Mouse (Mus musculus) embryo, embryonic 9.5 days (tissue): ENCODE measurements at regions not wholly inside any gene's neighbourhood (a gene's known extent, or its start where the extent isn't known, plus 50 kb on each side); places are given as distances from the start of the nearest gene placed in this dataset.

Source experiments
- DNase-seq: peaks from one replicate; pipeline ENCODE4 v3.0.0-alpha.2; 2017; ENCODE audit errors: extremely low spot score

DNA sequence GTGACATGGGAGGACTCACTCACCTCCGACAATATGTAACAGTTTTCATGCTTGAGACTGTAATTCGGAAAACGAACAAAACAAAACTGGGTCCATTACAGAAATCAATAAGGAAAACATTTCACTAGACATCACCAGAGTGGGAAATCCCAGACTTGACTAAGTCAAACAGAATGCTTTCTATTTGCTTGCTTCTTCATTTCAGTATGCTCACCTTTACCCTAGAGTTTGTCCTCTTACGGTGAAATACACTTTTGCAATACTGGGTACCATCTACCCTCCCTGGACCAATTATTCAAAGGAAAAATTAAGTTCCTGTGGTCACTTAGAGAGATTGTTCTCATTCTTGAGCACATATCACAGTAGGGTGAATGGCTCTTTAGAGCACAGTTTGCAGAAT lies 613.4 kb upstream of the 4930412O13Rik start:
- DNase-seq: no peak

- no peak for DNase-seq
Measured at GRCm38 (mm10) chr2:9283441-9283840, 597.6 kb upstream of the 4930412O13Rik start.

DNA sequence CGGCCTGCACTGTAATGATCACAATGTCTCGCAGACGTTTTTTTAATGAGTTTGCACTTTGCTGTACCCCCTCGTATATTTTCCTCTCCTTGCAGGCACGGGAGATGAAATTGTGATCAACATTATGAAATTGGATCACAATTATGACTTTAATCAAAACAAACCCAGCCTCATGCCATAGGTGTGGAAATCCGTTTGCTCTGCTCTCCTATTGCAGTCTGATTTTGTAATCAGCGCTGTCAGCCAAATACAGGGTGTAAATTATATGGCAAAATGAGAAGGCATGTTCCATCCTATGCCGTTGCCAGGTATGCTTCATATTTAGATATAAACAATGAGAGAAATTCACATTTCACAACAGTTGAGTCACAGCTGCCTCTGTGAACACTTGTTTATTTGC lies 595.3 kb upstream of the 4930412O13Rik start:
- DNase-seq: no peak

DNA sequence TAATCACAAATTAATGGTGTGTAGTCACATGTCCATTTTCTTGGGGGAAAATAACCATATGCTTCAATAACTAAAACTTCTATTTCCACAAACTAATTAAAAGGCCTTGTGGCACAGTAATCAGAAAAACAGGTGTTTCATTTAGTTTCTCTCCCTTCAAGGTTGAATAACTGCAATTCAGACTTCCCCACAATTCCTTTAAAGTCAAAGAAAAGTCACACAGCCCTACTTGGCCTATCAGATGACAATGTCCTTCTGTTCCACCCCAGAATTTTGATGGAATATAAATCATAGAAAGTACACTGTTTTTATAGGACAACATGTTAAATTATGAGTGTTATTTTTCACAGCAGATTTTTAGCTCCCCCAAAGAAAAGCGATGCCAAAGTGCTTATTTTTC lies 594.0 kb upstream of the 4930412O13Rik start:
- DNase-seq: no peak

DNA sequence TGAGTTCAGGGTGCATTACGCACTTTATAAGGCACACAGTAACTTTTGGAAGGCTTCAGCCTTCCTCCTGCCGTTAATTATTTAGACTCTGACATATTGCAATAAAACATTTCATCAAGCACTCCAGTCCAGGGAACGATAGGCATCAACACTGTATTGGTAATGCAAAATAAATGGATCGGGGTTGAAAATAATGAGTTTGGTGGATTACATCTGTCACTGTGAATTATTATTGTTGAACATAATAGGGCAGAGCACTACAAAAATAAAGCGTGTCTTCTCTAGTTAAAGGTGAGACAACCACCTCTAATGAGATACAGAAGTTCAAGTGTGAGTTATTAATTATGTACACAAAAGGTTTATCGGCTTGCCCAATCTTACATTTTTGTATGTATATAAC lies 593.4 kb upstream of the 4930412O13Rik start:
- no peak for DNase-seq

- no peak for DNase-seq
Measured at GRCm38 (mm10) chr2:9331630-9332352, 549.3 kb upstream of the 4930412O13Rik start.

GRCm38 (mm10) chr2:9348982-9349381 lies 532.1 kb upstream of the 4930412O13Rik start:
- DNase-seq: no peak

DNA sequence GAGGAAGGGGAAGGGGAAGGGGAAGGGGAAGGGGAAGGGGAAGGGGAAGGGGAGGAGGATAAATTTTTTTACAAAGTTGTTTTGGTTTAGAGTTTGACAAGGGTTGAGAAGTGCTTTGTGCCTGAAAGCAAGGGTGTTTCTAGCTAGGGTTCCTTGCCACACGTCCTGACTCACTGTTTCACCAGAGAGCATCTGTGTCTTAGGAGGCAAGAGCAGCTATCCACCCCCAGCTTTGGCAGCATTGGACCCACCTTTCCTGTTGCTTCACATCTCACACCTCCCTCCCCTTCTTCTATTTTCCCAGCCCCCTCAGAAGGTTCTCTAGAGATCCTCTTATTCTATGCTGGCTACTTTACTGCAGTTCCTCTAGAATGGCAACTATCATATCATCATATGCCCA lies 531.1 kb upstream of the 4930412O13Rik start:
- no peak for DNase-seq

DNA sequence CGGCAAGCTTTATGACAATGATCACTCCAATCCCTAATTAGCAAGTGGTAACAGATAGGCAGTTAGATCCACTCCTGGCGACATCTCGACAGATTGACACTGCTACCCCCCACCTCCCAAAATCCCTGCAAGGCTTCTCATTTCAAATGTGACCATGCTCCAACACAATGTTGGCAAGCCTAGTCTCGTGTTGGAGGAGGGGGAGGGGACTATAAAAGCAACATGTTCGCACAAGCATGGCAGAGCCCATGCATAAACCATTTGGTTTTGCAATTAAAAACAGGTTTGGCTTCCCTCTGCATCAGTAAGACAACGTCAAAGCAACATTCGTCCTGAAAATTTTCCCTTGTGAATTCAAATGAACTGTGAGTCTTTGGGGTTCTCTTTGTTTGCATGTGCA lies 528.9 kb upstream of the 4930412O13Rik start:
- peak; percentile 29 for DNase-seq

DNA sequence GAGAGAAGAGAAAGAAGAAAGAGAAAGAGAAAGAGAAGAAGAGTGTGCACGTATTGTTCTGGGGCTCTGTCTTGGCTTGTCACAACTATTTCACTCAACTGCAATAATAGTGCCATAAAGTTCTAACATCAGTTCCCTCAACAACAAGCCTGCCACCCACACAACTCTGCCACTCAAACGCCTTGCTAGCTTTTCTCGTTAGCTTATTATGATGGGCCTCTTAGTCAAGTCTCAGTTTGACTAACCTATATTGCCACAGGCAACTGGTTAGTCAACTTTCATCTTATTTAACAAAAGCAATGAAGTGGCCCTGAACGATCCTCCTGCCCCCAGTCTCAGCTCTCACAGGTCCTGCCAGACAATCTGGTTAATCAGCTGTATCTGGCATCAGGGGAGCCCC lies 521.0 kb upstream of the 4930412O13Rik start:
- DNase-seq: no peak

DNA sequence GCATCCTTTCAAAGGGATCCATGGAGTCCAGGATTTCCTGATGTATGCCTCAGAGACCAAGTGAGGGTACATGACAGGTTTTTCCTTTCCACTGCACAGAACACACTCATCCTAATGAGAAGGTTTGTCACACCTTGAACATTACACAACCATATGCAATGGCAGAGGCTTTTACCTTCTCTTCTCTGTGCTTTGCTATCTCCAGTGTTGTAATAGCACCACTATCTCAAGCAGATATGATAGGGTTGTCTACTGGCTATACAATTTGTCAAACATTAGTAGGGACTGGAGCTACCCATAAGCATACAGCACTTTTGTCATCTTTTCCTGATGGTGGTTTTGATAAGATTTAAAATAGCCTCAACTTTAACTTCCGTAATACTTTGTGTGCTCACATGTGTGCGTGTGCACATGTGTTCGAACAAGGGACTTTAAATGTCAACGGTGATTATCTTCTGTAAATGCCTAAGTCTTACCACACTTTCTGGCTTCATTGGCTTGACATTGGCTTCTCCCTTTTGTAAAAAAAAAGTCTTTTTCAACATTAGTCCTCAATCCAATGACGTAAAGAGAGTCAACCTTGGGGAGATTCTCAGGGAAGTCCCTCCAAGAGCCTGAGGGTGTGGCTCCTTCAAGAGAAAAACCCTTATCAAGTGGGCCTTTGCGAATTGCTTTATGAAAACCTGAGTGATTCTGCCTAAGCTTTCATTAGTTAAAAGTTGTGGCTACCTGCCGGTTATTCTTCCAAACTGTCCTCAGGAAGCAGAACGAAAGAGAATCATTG lies 513.1 kb upstream of the 4930412O13Rik start:
- DNase-seq: no peak

DNA sequence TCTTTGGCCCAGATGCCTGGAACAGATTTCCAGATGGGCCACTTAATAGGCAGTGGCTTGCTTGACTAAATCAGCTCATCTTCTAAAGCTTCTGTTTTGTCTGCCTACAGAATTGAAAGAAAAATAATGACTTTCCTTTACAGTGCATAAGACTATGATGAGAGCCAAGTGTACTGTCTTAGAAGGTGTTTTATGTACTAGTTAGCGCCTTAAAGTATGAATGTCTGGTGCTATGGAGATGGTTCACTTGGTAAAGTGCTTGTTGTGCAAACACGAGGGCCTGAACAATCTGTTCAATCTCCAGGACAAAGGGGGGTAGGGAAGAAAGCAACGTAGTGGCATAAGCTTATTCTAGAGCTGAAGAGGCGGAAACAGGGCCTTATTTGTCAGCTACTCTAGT lies 511.5 kb upstream of the 4930412O13Rik start:
- DNase-seq: no peak

DNA sequence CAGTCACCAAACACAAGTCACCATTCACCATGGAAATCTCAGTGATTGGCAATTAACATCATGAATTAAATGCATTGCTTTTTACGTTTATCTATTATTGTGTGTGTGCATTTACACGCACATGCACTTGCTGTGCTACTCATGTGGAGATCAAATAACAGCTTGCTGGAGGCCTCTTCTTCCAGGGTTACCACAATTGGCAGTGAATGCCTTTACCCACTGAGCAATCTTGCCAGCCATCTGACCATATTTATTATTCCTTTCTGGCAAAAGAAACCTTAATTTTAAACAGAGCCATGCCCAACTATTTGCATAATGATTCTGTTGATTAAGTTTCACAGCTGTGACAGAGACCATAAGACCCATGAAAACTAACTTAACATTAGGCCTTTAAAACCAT lies 494.5 kb upstream of the 4930412O13Rik start:
- no peak for DNase-seq

DNA sequence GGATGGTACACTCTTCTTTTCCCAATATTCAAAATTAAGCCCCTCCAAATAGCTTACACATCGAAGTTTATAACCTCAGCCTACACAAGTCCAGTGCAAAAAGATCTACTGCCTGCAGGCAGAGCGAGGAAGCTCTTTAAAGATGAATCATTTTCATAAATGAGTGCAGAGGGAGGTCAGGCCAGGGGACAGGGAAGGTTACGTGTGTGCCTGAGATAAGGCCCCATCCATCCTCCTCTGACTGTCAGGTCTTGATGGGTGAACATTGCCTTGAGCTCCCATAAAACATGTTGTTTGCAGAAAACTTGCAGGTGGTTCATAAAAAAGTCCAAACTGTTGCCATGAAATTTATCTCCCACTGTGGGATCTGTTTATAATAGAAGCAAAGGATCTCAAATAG lies 493.0 kb upstream of the 4930412O13Rik start:
- no peak for DNase-seq

GRCm38 (mm10) chr2:9395379-9395999 lies 485.6 kb upstream of the 4930412O13Rik start:
- DNase-seq: no peak

- no peak for DNase-seq
Measured at GRCm38 (mm10) chr2:9401461-9401860, 479.6 kb upstream of the 4930412O13Rik start.

- no peak for DNase-seq
Measured at GRCm38 (mm10) chr2:9402281-9402680, 478.8 kb upstream of the 4930412O13Rik start.

GRCm38 (mm10) chr2:9409075-9409474 lies 472.0 kb upstream of the 4930412O13Rik start:
- DNase-seq: no peak

DNA sequence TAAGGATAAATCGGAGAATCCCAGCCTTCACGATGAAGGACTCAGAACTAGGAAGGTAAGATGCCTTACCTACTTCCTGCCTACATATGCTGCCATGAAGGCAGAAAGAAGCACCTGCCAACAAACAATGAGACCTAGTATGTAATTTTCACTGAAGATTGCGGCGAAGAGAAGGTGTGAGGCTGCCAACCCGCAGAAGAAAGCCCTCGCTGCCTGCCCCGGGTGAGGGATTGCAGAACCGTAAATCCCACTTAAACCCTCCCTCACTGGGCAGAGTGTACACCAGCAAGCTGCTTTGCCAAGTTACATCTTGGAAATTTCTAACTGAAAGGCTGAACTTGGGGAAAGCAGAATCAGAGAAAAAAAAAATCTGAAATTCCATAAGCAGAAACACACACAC lies 458.4 kb upstream of the 4930412O13Rik start:
- no peak for DNase-seq

DNA sequence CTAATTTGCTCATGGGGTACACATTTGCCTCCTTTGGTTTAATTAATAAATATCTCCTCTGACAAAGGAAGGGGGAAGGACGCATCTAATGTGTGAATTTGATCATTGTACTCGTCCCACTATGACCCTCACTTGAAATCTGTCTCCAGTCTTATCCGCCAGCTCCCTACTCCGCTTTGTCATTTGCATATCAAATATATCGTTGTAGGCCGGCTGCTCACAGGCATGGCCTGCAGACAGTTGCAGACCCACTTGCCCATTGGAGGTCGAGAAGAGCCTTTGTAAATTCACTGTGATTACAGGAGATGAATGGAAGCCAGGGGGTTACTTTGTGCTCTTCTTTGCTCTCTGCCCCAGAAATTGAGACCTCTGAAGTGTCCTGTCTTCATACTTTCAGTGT lies 457.5 kb upstream of the 4930412O13Rik start:
- DNase-seq: no peak

- DNase-seq: peak; percentile 9
Measured at GRCm38 (mm10) chr2:9433110-9433940, 447.7 kb upstream of the 4930412O13Rik start.
